Mouse (Mus musculus): Measurements from ENCODE around the gene Fanca.

- TF ChIP-seq GATA1 (IDR thresholded peaks at IDR 0.05; ENCODE audit: borderline replicate concordance, low read length): no peak
- TF ChIP-seq FLI1 (IDR thresholded peaks at IDR 0.05; ENCODE audit: low read length): no peak
Observed at GRCm38 (mm10) chr8:123245543-123245942, 72.8 kb downstream of the Fanca start.

Data from megakaryocyte, embryonic 14.5 days (primary cell).